Mouse (Mus musculus): Measurements from ENCODE around the gene Frmd4b.

- no peak for TF ChIP-seq CTCF (IDR thresholded peaks at IDR 0.05; ENCODE audit: low read depth)
- TF ChIP-seq EP300 (IDR thresholded peaks at IDR 0.05; ENCODE audit: low read depth) = no peak
These were observed 270.8 kb downstream of the Frmd4b start for GRCm38 (mm10) chr6:97346527-97346926.

Measured in liver, embryonic 14.5 days (tissue).